Mouse (Mus musculus): ENCODE data around the gene Ptprg. TPM values are rescaled to one million over a fixed set of nuclear protein-coding genes. Genes with fewer than 3 reads are reported as not detected.

The Ptprg gene
- total and polyA plus RNA-seq, 3 experiments, result not detected

- H3K79me2 ChIP-seq (ENCODE audit: control insufficient read depth, insufficient read depth, low read length, poor library complexity), result no peaks in the 10 kb centered on the region
- TF ChIP-seq NRF1 (IDR thresholded peaks at IDR 0.05; ENCODE audit: insufficient read depth, low read depth, low read length, poor library complexity, severe bottlenecking), result no peak
- no peak for TF ChIP-seq MAZ (IDR thresholded peaks at IDR 0.05; ENCODE audit: low read depth, low read length)
- no peak for TF ChIP-seq POLR2A (IDR thresholded peaks at IDR 0.05; ENCODE audit: control insufficient read depth in 1 of 2, insufficient read depth in 1 of 2, low read depth in 1 of 2, low read length in 2 of 2, poor library complexity in 1 of 2)
- no peak for TF ChIP-seq MAFK (IDR thresholded peaks at IDR 0.05; ENCODE audit: borderline replicate concordance, low read depth, low read length)
- no peak for TF ChIP-seq TBP (IDR thresholded peaks at IDR 0.05; ENCODE audit: low read depth, low read length)
- TF ChIP-seq ZNF384 (IDR thresholded peaks at IDR 0.05; ENCODE audit: low read depth, low read length), result no peak
- TF ChIP-seq GATA1 (IDR thresholded peaks at IDR 0.05; ENCODE audit: low read depth, low read length), result no peak
- TF ChIP-seq EP300 (IDR thresholded peaks at IDR 0.05; ENCODE audit: low read depth in 1 of 2, low read length in 2 of 2), result no peak
- TF ChIP-seq ZC3H11A (IDR thresholded peaks at IDR 0.05; ENCODE audit: low read depth, low read length), result no peak
- TF ChIP-seq JUND (IDR thresholded peaks at IDR 0.05; ENCODE audit: low read depth, low read length), result no peak
- no peak for TF ChIP-seq CTCF (IDR thresholded peaks at IDR 0.05 in 2 of 3, conservative IDR thresholded peaks at IDR 0.05 in 1 of 3; ENCODE audit: control insufficient read depth in 1 of 3, insufficient read depth in 1 of 3, low read depth in 2 of 3, low read length in 3 of 3, poor library complexity in 1 of 3, severe bottlenecking in 1 of 3)
- no peak for TF ChIP-seq ELF1 (IDR thresholded peaks at IDR 0.05; ENCODE audit: low read depth, low read length)
- no peak for TF ChIP-seq MYB (IDR thresholded peaks at IDR 0.05; ENCODE audit: low read depth, low read length)
- no peak for TF ChIP-seq USF1 (IDR thresholded peaks at IDR 0.05; ENCODE audit: low read depth, low read length)
- no peak for TF ChIP-seq SIN3A (IDR thresholded peaks at IDR 0.05; ENCODE audit: low read length)
- no peak for TF ChIP-seq ETS1 (IDR thresholded peaks at IDR 0.05; ENCODE audit: low read depth, low read length)
- TF ChIP-seq USF2 (IDR thresholded peaks at IDR 0.05; ENCODE audit: borderline replicate concordance in 1 of 2, insufficient read depth in 1 of 2, low read depth in 1 of 2, low read length in 2 of 2), result no peak
- H3K27me3 ChIP-seq (ENCODE audit: control insufficient read depth in 1 of 2, insufficient read depth in 2 of 2, low read length in 2 of 2), result no peaks in the 10 kb centered on the region
- H3K4me1 ChIP-seq (ENCODE audit: control insufficient read depth in 1 of 2, insufficient read depth in 2 of 2, low read length in 2 of 2), result no peaks in the 10 kb centered on the region
- no peak overlapping the region for H3K9ac ChIP-seq (ENCODE audit: control insufficient read depth, low read depth, low read length, poor library complexity, severe bottlenecking)
- no peaks in the 10 kb centered on the region for H3K36me3 ChIP-seq (ENCODE audit: control insufficient read depth in 1 of 2, insufficient read depth in 2 of 2, low read length in 2 of 2)
- H3K27ac ChIP-seq (ENCODE audit: control insufficient read depth, low read depth, low read length), result no peak overlapping the region
- DNase-seq (ENCODE audit: low read depth, low spot score), result no peak
- H3K4me3 ChIP-seq (ENCODE audit: control insufficient read depth in 1 of 2, insufficient read depth in 1 of 2, low read depth in 2 of 2, low read length in 2 of 2), result no peak overlapping the region
- no peaks in the 10 kb centered on the region for H3K9me3 ChIP-seq (replicated peaks; ENCODE audit: insufficient read depth, low read length)
Observed at GRCm38 (mm10) chr14:11609857-11610582, 56.7 kb downstream of the Ptprg start.

GRCm38 (mm10) chr14:11612426-11612825 is 59.1 kb downstream of the Ptprg start:
- Histone ChIP-seq H3K9ac (ENCODE audit: control insufficient read depth, low read depth, low read length, poor library complexity, severe bottlenecking) (no peak overlapping the region), H3K27ac (ENCODE audit: control insufficient read depth, low read depth, low read length) (no peak overlapping the region), H3K4me3 (ENCODE audit: control insufficient read depth in 1 of 2, insufficient read depth in 1 of 2, low read depth in 2 of 2, low read length in 2 of 2) (no peak overlapping the region)

More at GRCm38 (mm10) chr14:11612426-11612825, 59.1 kb downstream of the Ptprg start:
- Histone ChIP-seq H3K4me1 (ENCODE audit: control insufficient read depth in 1 of 2, insufficient read depth in 2 of 2, low read length in 2 of 2) (no peaks in the 10 kb centered on the region), H3K27me3 (ENCODE audit: control insufficient read depth in 1 of 2, insufficient read depth in 2 of 2, low read length in 2 of 2) (no peaks in the 10 kb centered on the region), H3K36me3 (ENCODE audit: control insufficient read depth in 1 of 2, insufficient read depth in 2 of 2, low read length in 2 of 2) (no peaks in the 10 kb centered on the region), H3K9me3 (replicated peaks; ENCODE audit: insufficient read depth, low read length) (no peaks in the 10 kb centered on the region), H3K79me2 (ENCODE audit: control insufficient read depth, insufficient read depth, low read length, poor library complexity) (no peaks in the 10 kb centered on the region)
- DNase-seq (ENCODE audit: low read depth, low spot score), result no peak
- TF ChIP-seq ETS1 (IDR thresholded peaks at IDR 0.05; ENCODE audit: low read depth, low read length) (no peak), MYC (IDR thresholded peaks at IDR 0.05; ENCODE audit: low read depth, low read length) (no peak), ELF1 (IDR thresholded peaks at IDR 0.05; ENCODE audit: low read depth, low read length) (no peak), SMC3 (IDR thresholded peaks at IDR 0.05; ENCODE audit: low read depth, low read length) (no peak), GABPA (IDR thresholded peaks at IDR 0.05; ENCODE audit: low read depth, low read length) (no peak), E2F4 (IDR thresholded peaks at IDR 0.05; ENCODE audit: borderline replicate concordance, low read depth, low read length) (no peak), TAL1 (IDR thresholded peaks at IDR 0.05; ENCODE audit: low read length) (no peak), POLR2A (IDR thresholded peaks at IDR 0.05; ENCODE audit: control insufficient read depth in 1 of 2, insufficient read depth in 1 of 2, low read depth in 1 of 2, low read length in 2 of 2, poor library complexity in 1 of 2) (no peak), CHD1 (IDR thresholded peaks at IDR 0.05; ENCODE audit: low read depth, low read length) (no peak), EP300 (IDR thresholded peaks at IDR 0.05; ENCODE audit: low read depth in 1 of 2, low read length in 2 of 2) (no peak), ZMIZ1 (IDR thresholded peaks at IDR 0.05; ENCODE audit: low read depth, low read length) (no peak), POLR2AphosphoS5 (IDR thresholded peaks at IDR 0.05; ENCODE audit: borderline replicate concordance, low read depth, low read length) (no peak), MAFK (IDR thresholded peaks at IDR 0.05; ENCODE audit: borderline replicate concordance, low read depth, low read length) (no peak), HCFC1 (IDR thresholded peaks at IDR 0.05; ENCODE audit: low read depth, low read length) (no peak), ZC3H11A (IDR thresholded peaks at IDR 0.05; ENCODE audit: low read depth, low read length) (no peak), GATA1 (IDR thresholded peaks at IDR 0.05; ENCODE audit: low read depth, low read length) (no peak), MAZ (IDR thresholded peaks at IDR 0.05; ENCODE audit: low read depth, low read length) (no peak), BHLHE40 (IDR thresholded peaks at IDR 0.05; ENCODE audit: borderline replicate concordance, low read depth, low read length) (no peak), KAT2A (conservative IDR thresholded peaks at IDR 0.05; ENCODE audit: low read depth, low read length) (no peak), SIN3A (IDR thresholded peaks at IDR 0.05; ENCODE audit: low read length) (no peak)
